Mouse (Mus musculus) heart, postnatal 4 days (tissue): ENCODE results near the gene Lrfn2. TPM values are rescaled to one million over a fixed set of nuclear protein-coding genes. Genes with fewer than 3 reads are reported as not detected.
A peak's percentile ranks its signal among the peaks of the same experiment; 100 is the strongest.

Experiments
- DNase-seq: peaks from one replicate; pipeline ENCODE4 v3.0.0; 2021
- total RNA-seq, 2 experiments: library from RNA; stranded (reverse); gene quantifications; 2 replicates each; pipeline ENCODE4 v1.2.3; 2021

Lrfn2 gene
- under 1 TPM; 0.38 to 0.41 TPM for total RNA-seq

GRCm38 (mm10) chr17:48931621-48932405, at the start of gene Lrfn2:
Lrfn2 (plus strand) TSS chr17:48932379.
- DNase-seq: peak; percentile 82

- no peak for DNase-seq
These were observed 44.5 kb upstream of the Lrfn2 start for GRCm38 (mm10) chr17:48887472-48888385.

GRCm38 (mm10) chr17:48905286-48906040, 26.7 kb upstream of the Lrfn2 start:
- DNase-seq: no peak

GRCm38 (mm10) chr17:48913437-48913836, 18.7 kb upstream of the Lrfn2 start:
- DNase-seq: peak; percentile 17

GRCm38 (mm10) chr17:48917411-48917810, 14.8 kb upstream of the Lrfn2 start:
- DNase-seq: peak; percentile 56

GRCm38 (mm10) chr17:48918458-48918857, 13.7 kb upstream of the Lrfn2 start:
- DNase-seq: no peak

GRCm38 (mm10) chr17:48922905-48923304, 9.3 kb upstream of the Lrfn2 start:
- DNase-seq: no peak

GRCm38 (mm10) chr17:48925426-48925825, 6.8 kb upstream of the Lrfn2 start:
- DNase-seq: no peak

GRCm38 (mm10) chr17:48930994-48931393, 1.2 kb upstream of the Lrfn2 start:
- no peak for DNase-seq

- DNase-seq: peak; percentile 11
These were observed 277 bp downstream of the Lrfn2 start for GRCm38 (mm10) chr17:48932406-48932906.

GRCm38 (mm10) chr17:48932916-48933315, 737 bp downstream of the Lrfn2 start:
- no peak for DNase-seq

- DNase-seq: no peak
These were observed 3.0 kb downstream of the Lrfn2 start for GRCm38 (mm10) chr17:48935201-48935600.

GRCm38 (mm10) chr17:48936445-48937141, 4.4 kb downstream of the Lrfn2 start:
- DNase-seq: peak; percentile 32

GRCm38 (mm10) chr17:48938711-48939220, 6.6 kb downstream of the Lrfn2 start:
- DNase-seq: no peak

GRCm38 (mm10) chr17:48946315-48946714, 14.1 kb downstream of the Lrfn2 start:
- DNase-seq: no peak

GRCm38 (mm10) chr17:48946765-48947164, 14.6 kb downstream of the Lrfn2 start:
- no peak for DNase-seq

- DNase-seq: no peak
These were observed 19.1 kb downstream of the Lrfn2 start for GRCm38 (mm10) chr17:48951250-48951649.

GRCm38 (mm10) chr17:48956033-48956631, 24.0 kb downstream of the Lrfn2 start:
- no peak for DNase-seq

- peak; percentile 79 for DNase-seq
These were observed 28.1 kb downstream of the Lrfn2 start for GRCm38 (mm10) chr17:48960161-48960698.

GRCm38 (mm10) chr17:48962646-48963045, 30.5 kb downstream of the Lrfn2 start:
- DNase-seq: no peak

GRCm38 (mm10) chr17:48963740-48964139, 31.6 kb downstream of the Lrfn2 start:
- DNase-seq: no peak
